Mouse (Mus musculus): ENCODE results near the gene Ogg1. TPM values are rescaled to one million over a fixed set of nuclear protein-coding genes. Genes with fewer than 3 reads are reported as not detected.

Ogg1 gene
- total and polyA plus RNA-seq, 3 experiments = 10.4 to 30.4 (median 11.5) TPM

GRCm38 (mm10) chr6:113384351-113384927 is 57.7 kb downstream of the Ogg1 start:
- TF ChIP-seq CTCF (IDR thresholded peaks at IDR 0.05; ENCODE audit: low read depth, low read length) (no peak), GATA2 (IDR thresholded peaks at IDR 0.05; ENCODE audit: borderline replicate concordance, low read depth, low read length) (no peak), POLR2AphosphoS5 (IDR thresholded peaks at IDR 0.05; ENCODE audit: insufficient replicate concordance, low read depth, low read length) (no peak), TAL1 (conservative IDR thresholded peaks at IDR 0.05; ENCODE audit: low read depth, low read length) (no peak), GATA1 (IDR thresholded peaks at IDR 0.05; ENCODE audit: borderline replicate concordance, low read length) (no peak)
- Histone ChIP-seq H3K4me3 (ENCODE audit: low read depth, low read length) (no peak overlapping the region), H3K27me3 (ENCODE audit: insufficient read depth, low read length) (no peaks in the 10 kb centered on the region), H3K9me3 (replicated peaks) (no peaks in the 10 kb centered on the region), H3K4me1 (ENCODE audit: insufficient read depth, low read depth, low read length) (peaks cover 28% of the 10 kb centered on the region), H3K36me3 (replicated peaks) (peaks cover 98% of the 10 kb centered on the region)
- ATAC-seq (ENCODE audit: extremely low read depth, insufficient number of reproducible peaks, low FRiP score, poor library complexity, severe bottlenecking) = no peak
- DNase-seq (ENCODE audit: low spot score) = no peak

Other genes with a start within 250 kb of the Ogg1 start
- 262 and 272 TPM in 2 replicates for gene Setd5, start 249.6 kb upstream of the Ogg1 start, total RNA-seq (2014; fragmentation: Nextera tagmentation)
- gene Setd5, start 249.6 kb upstream of the Ogg1 start, total RNA-seq (2017) = 89.2 and 95.0 TPM in 2 replicates
- 131 and 154 TPM in 2 replicates for gene Setd5, start 249.6 kb upstream of the Ogg1 start, polyA plus RNA-seq (2012)
- not detected in 2 replicates for gene Lhfpl4, start 131.6 kb upstream of the Ogg1 start, total RNA-seq (2014; fragmentation: Nextera tagmentation)
- gene Lhfpl4, start 131.6 kb upstream of the Ogg1 start, total RNA-seq (2017) = 0.05 and 0.29 TPM in 2 replicates
- gene Lhfpl4, start 131.6 kb upstream of the Ogg1 start, polyA plus RNA-seq (2012) = not detected in 2 replicates
- 21.1 and 21.8 TPM in 2 replicates for gene Mtmr14, start 89.1 kb upstream of the Ogg1 start, total RNA-seq (2014; fragmentation: Nextera tagmentation)
- 30.6 and 41.8 TPM in 2 replicates for gene Mtmr14, start 89.1 kb upstream of the Ogg1 start, total RNA-seq (2017)
- gene Mtmr14, start 89.1 kb upstream of the Ogg1 start, polyA plus RNA-seq (2012) = 43.2 and 53.7 TPM in 2 replicates
- gene Cpne9, start 44.7 kb upstream of the Ogg1 start, total RNA-seq (2014; fragmentation: Nextera tagmentation) = 0.24 TPM in 1 of 2 replicates, not detected in the other
- gene Cpne9, start 44.7 kb upstream of the Ogg1 start, total RNA-seq (2017) = 0.11 TPM in 1 of 2 replicates, not detected in the other
- 0.04 TPM in 1 of 2 replicates, not detected in the other for gene Cpne9, start 44.7 kb upstream of the Ogg1 start, polyA plus RNA-seq (2012)
- gene Brpf1, start 19.8 kb upstream of the Ogg1 start, total RNA-seq (2014; fragmentation: Nextera tagmentation) = 46.5 and 56.0 TPM in 2 replicates
- 26.5 and 26.9 TPM in 2 replicates for gene Brpf1, start 19.8 kb upstream of the Ogg1 start, total RNA-seq (2017)
- gene Brpf1, start 19.8 kb upstream of the Ogg1 start, polyA plus RNA-seq (2012) = 37.9 and 40.6 TPM in 2 replicates
- 0.98 TPM in 1 of 2 replicates, not detected in the other for gene Camk1, start 17.0 kb downstream of the Ogg1 start, total RNA-seq (2014; fragmentation: Nextera tagmentation)
- gene Camk1, start 17.0 kb downstream of the Ogg1 start, total RNA-seq (2017) = 0.82 and 1.2 TPM in 2 replicates
- 0.07 and 0.10 TPM in 2 replicates for gene Camk1, start 17.0 kb downstream of the Ogg1 start, polyA plus RNA-seq (2012)
- gene Tada3, start 50.9 kb downstream of the Ogg1 start, total RNA-seq (2014; fragmentation: Nextera tagmentation) = 33.2 and 35.2 TPM in 2 replicates
- 15.7 and 18.2 TPM in 2 replicates for gene Tada3, start 50.9 kb downstream of the Ogg1 start, total RNA-seq (2017)
- gene Tada3, start 50.9 kb downstream of the Ogg1 start, polyA plus RNA-seq (2012) = 65.3 and 88.5 TPM in 2 replicates
- 69.7 and 96.4 TPM in 2 replicates for gene Arpc4, start 51.1 kb downstream of the Ogg1 start, total RNA-seq (2014; fragmentation: Nextera tagmentation)
- gene Arpc4, start 51.1 kb downstream of the Ogg1 start, total RNA-seq (2017) = 263 and 271 TPM in 2 replicates
- gene Arpc4, start 51.1 kb downstream of the Ogg1 start, polyA plus RNA-seq (2012) = 247 and 264 TPM in 2 replicates
- 43.3 and 47.6 TPM in 2 replicates for gene Ttll3, start 62.3 kb downstream of the Ogg1 start, total RNA-seq (2014; fragmentation: Nextera tagmentation)
- 20.5 and 22.7 TPM in 2 replicates for gene Ttll3, start 62.3 kb downstream of the Ogg1 start, total RNA-seq (2017)
- gene Ttll3, start 62.3 kb downstream of the Ogg1 start, polyA plus RNA-seq (2012) = 10.2 and 15.1 TPM in 2 replicates
- 8.7 and 20.2 TPM in 2 replicates for gene Rpusd3, start 92.4 kb downstream of the Ogg1 start, total RNA-seq (2014; fragmentation: Nextera tagmentation)
- gene Rpusd3, start 92.4 kb downstream of the Ogg1 start, total RNA-seq (2017) = 7.7 and 8.5 TPM in 2 replicates
- gene Rpusd3, start 92.4 kb downstream of the Ogg1 start, polyA plus RNA-seq (2012) = 113 TPM in 2 replicates
- gene Cidec, start 108.8 kb downstream of the Ogg1 start, total RNA-seq (2014; fragmentation: Nextera tagmentation) = not detected in 2 replicates
- 0.06 and 0.27 TPM in 2 replicates for gene Cidec, start 108.8 kb downstream of the Ogg1 start, total RNA-seq (2017)
- not detected in 2 replicates for gene Cidec, start 108.8 kb downstream of the Ogg1 start, polyA plus RNA-seq (2012)
- 19.4 and 21.7 TPM in 2 replicates for gene Jagn1, start 115.6 kb downstream of the Ogg1 start, total RNA-seq (2014; fragmentation: Nextera tagmentation)
- 12.9 and 14.0 TPM in 2 replicates for gene Jagn1, start 115.6 kb downstream of the Ogg1 start, total RNA-seq (2017)
- 5.6 and 6.3 TPM in 2 replicates for gene Jagn1, start 115.6 kb downstream of the Ogg1 start, polyA plus RNA-seq (2012)
- gene Il17re, start 131.5 kb downstream of the Ogg1 start, total RNA-seq (2014; fragmentation: Nextera tagmentation) = not detected in 2 replicates
- 0.17 and 0.22 TPM in 2 replicates for gene Il17re, start 131.5 kb downstream of the Ogg1 start, total RNA-seq (2017)
- not detected in 2 replicates for gene Il17re, start 131.5 kb downstream of the Ogg1 start, polyA plus RNA-seq (2012)
- not detected in 2 replicates for gene Il17rc, start 144.5 kb downstream of the Ogg1 start, total RNA-seq (2014; fragmentation: Nextera tagmentation)
- gene Il17rc, start 144.5 kb downstream of the Ogg1 start, total RNA-seq (2017) = not detected in 2 replicates
- 0.07 and 0.17 TPM in 2 replicates for gene Il17rc, start 144.5 kb downstream of the Ogg1 start, polyA plus RNA-seq (2012)
- gene Creld1, start 156.3 kb downstream of the Ogg1 start, total RNA-seq (2014; fragmentation: Nextera tagmentation) = 8.5 and 9.9 TPM in 2 replicates
- 5.8 and 7.4 TPM in 2 replicates for gene Creld1, start 156.3 kb downstream of the Ogg1 start, total RNA-seq (2017)
- gene Creld1, start 156.3 kb downstream of the Ogg1 start, polyA plus RNA-seq (2012) = 17.3 and 19.8 TPM in 2 replicates
- not detected in 2 replicates for gene Prrt3, start 175.0 kb downstream of the Ogg1 start, total RNA-seq (2014; fragmentation: Nextera tagmentation)
- gene Prrt3, start 175.0 kb downstream of the Ogg1 start, total RNA-seq (2017) = under 0.01 and 0.12 TPM in 2 replicates
- not detected in 2 replicates for gene Prrt3, start 175.0 kb downstream of the Ogg1 start, polyA plus RNA-seq (2012)
- 54.4 and 56.1 TPM in 2 replicates for gene Emc3, start 204.7 kb downstream of the Ogg1 start, total RNA-seq (2014; fragmentation: Nextera tagmentation)
- gene Emc3, start 204.7 kb downstream of the Ogg1 start, total RNA-seq (2017) = 34.8 and 37.1 TPM in 2 replicates
- 18.8 and 22.9 TPM in 2 replicates for gene Emc3, start 204.7 kb downstream of the Ogg1 start, polyA plus RNA-seq (2012)
- 47.2 and 83.5 TPM in 2 replicates for gene Fancd2, start 204.7 kb downstream of the Ogg1 start, total RNA-seq (2014; fragmentation: Nextera tagmentation)
- gene Fancd2, start 204.7 kb downstream of the Ogg1 start, total RNA-seq (2017) = 32.9 and 41.1 TPM in 2 replicates
- gene Fancd2, start 204.7 kb downstream of the Ogg1 start, polyA plus RNA-seq (2012) = 2.2 TPM in 2 replicates